Mouse (Mus musculus) G1E (cell line): ENCODE data around the gene Cldn15. TPM values are rescaled to one million over a fixed set of nuclear protein-coding genes. Genes with fewer than 3 reads are reported as not detected.
A peak's percentile ranks its signal among the peaks of the same experiment; 100 is the strongest.

Source experiments
- ATAC-seq: 2 replicates; pipeline ENCODE4 v1.8.0; 2016; ENCODE audit warnings: mild to moderate bottlenecking; ENCODE audit not compliant: insufficient number of reproducible peaks, poor library complexity, low FRiP score, severe bottlenecking; ENCODE audit errors: extremely low read depth
- DNase-seq: peaks from one replicate; pipeline ENCODE4 v3.0.0; 2012; ENCODE audit warnings: low spot score
- H3K27me3 ChIP-seq: 2 replicates; pipeline ENCODE4 v1.6.1; 2012; ENCODE audit warnings: mild to moderate bottlenecking, low read length, inconsistent platforms; ENCODE audit not compliant: insufficient read depth
- H3K36me3 ChIP-seq: replicated peaks from 2 replicates; pipeline ENCODE3; 2012; ENCODE audit warnings: mild to moderate bottlenecking, inconsistent platforms
- H3K4me1 ChIP-seq: 2 replicates; pipeline ENCODE4 v1.6.1; 2012; ENCODE audit warnings: low read depth, low read length, inconsistent platforms, mixed read lengths; ENCODE audit not compliant: insufficient read depth
- H3K4me3 ChIP-seq: 2 replicates; pipeline ENCODE4 v1.5.1; 2012; ENCODE audit warnings: low read depth, mild to moderate bottlenecking, inconsistent platforms, low read length, moderate library complexity, mixed read lengths
- H3K9me3 ChIP-seq: replicated peaks from 2 replicates; pipeline ENCODE4 v1.6.1; 2012; ENCODE audit warnings: inconsistent platforms
- CTCF ChIP-seq: IDR thresholded peaks from 2 replicates; pipeline ENCODE4 v1.5.1; 2012; ENCODE audit warnings: low read depth, low read length, inconsistent platforms, mixed read lengths
- GATA1 ChIP-seq: IDR thresholded peaks from 2 replicates; pipeline ENCODE4 v1.6.1; 2012; ENCODE audit warnings: borderline replicate concordance, low read length, inconsistent platforms, mixed read lengths
- GATA2 ChIP-seq: IDR thresholded peaks from 2 replicates; pipeline ENCODE4 v1.6.1; 2012; ENCODE audit warnings: low read depth, low read length, inconsistent platforms, borderline replicate concordance
- POLR2AphosphoS5 ChIP-seq: IDR thresholded peaks from 2 replicates; pipeline ENCODE4 v1.6.1; 2012; ENCODE audit warnings: low read depth, low read length, inconsistent platforms; ENCODE audit not compliant: insufficient replicate concordance
- TAL1 ChIP-seq: conservative IDR thresholded peaks from 2 replicates; pipeline ENCODE4 v1.6.1; 2012; ENCODE audit warnings: low read depth, low read length, inconsistent platforms, mixed read lengths
- polyA plus RNA-seq: library from polyadenylated mRNA; stranded (reverse); fragments of >175 nt; gene quantifications from 2 replicates; pipeline ENCODE4 v1.2.3, GENCODE M21; 2012
- total RNA-seq, 2 experiments: library from RNA; stranded (forward) in 1 of 2; stranded (reverse) in 1 of 2; fragments of 200-1000 nt in 1 of 2; fragments of >200 nt in 1 of 2; fragmentation: Nextera tagmentation in 1 of 2; gene quantifications; 2 replicates each; pipeline ENCODE4 v1.2.3; 2014 to 2017

The Cldn15 gene
- total and polyA plus RNA-seq, 3 experiments = 0.05 to 0.08 TPM; not detected in 1

DNA sequence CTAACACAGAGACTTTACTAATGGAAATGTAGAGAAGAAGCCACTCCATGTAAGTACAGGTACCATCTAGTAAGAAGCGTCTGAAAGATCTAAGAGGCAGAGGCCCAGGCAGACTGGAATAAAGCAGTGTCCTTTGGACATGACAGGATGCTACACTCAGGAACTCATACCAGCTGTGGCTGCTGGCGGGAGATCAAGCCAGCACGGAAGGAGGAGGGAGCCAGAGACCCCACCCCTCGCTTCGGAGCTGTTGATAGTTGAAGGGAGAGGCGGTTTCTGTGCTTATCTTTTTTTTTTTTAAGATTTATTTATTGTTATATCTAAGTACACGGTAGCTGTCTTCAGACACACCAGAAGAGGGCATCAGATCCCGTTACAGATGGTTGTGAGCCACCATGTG lies 40.9 kb downstream of the Cldn15 start:
- TF ChIP-seq GATA1 (no peak), TAL1 (no peak), GATA2 (no peak), CTCF (no peak), POLR2AphosphoS5 (no peak)
- peaks cover 38% of the 10 kb centered on the region for H3K27me3 ChIP-seq
- H3K4me1 ChIP-seq = no peaks in the 10 kb centered on the region
- no peak for DNase-seq
- no peaks in the 10 kb centered on the region for H3K36me3 ChIP-seq
- no peak for ATAC-seq
- H3K9me3 ChIP-seq = no peaks in the 10 kb centered on the region
- H3K4me3 ChIP-seq = no peak overlapping the region

DNA sequence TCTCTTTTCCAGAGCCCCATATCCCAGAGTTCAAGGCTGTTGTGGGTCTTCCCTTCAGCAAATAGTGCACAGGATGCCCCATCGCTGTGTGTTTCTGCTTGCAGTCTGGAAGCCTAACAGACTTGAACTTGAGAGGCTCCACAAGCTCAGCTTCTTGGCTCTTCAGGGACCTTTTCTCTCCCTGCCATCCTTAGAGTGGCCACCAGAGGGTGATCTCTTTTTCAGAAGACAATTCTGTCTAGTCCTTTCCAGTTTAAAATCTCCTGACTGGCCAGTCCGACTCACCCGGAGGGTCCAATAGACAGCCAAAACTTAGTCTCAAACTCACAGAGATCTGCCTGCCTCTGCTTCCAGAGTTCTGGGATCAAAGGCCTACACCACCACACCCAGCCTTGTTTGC lies 43.6 kb downstream of the Cldn15 start:
- Histone ChIP-seq H3K36me3 (no peaks in the 10 kb centered on the region), H3K9me3 (no peaks in the 10 kb centered on the region), H3K4me3 (no peak overlapping the region), H3K4me1 (no peaks in the 10 kb centered on the region), H3K27me3 (peaks cover 33% of the 10 kb centered on the region)
- DNase-seq (no peak), ATAC-seq (no peak)
- TF ChIP-seq POLR2AphosphoS5 = no peak
- peak; percentile 18; the same call in 1 of the 2 replicates for TF ChIP-seq CTCF
- no peak for TF ChIP-seq TAL1

DNA sequence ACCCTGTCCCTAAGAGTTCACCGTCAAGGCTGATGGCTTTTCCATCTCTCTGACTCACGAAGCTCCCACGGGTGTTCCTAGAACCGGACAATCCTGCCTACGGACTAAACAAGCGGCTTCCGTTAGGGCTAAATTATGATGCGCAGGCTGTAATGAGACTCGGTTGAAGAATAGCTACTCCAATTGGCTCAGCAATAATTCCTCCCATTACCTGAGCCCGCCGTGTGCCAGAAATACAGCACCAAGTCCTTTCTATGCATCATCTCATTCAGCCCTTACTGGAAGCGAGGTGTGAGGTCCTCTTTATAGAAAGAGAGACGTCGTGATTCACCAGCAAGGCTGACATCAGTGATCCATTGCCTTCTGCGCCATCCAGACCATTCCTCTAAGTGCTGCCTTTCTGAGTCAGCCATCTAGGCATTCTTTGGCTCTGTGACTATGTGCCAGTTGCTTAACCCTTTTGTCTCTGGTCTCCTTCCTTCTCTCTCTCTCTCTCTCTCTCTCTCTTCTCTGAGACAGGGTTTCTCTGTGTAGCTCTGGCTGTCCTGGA lies 46.1 kb downstream of the Cldn15 start:
- no peak for ATAC-seq
- no peak for TF ChIP-seq POLR2AphosphoS5
- TF ChIP-seq CTCF = no peak
- no peak for TF ChIP-seq TAL1
- no peak for TF ChIP-seq GATA2
- TF ChIP-seq GATA1 = no peak
- Histone ChIP-seq H3K27me3 (peaks cover 17% of the 10 kb centered on the region), H3K4me3 (no peak overlapping the region), H3K36me3 (no peaks in the 10 kb centered on the region), H3K4me1 (no peaks in the 10 kb centered on the region), H3K9me3 (no peaks in the 10 kb centered on the region)
- no peak for DNase-seq

DNA sequence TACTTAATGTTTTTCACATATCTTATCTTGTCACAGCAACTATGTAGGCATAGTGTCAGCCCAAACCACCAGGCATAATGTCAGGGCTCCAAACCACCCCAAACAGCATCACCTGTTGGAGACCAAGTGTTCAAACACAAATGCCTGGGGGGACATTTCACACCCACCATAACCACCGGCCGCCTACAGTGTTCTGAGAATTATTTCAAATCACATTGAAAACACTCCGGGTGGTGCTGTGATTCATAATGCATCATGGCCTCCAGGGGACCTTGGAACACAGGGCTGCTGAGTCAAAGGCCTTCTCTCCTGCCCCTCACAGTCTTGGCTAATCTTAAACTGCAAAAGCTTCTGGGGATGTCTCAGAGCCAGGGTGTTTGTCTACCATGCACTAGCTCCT lies 49.5 kb downstream of the Cldn15 start:
- Histone ChIP-seq H3K9me3 (no peaks in the 10 kb centered on the region), H3K4me1 (no peaks in the 10 kb centered on the region), H3K4me3 (no peak overlapping the region), H3K27me3 (peaks cover 10% of the 10 kb centered on the region; the same call in 1 of the 2 replicates), H3K36me3 (no peaks in the 10 kb centered on the region)
- ATAC-seq (no peak), DNase-seq (no peak)
- TF ChIP-seq GATA2 (no peak), POLR2AphosphoS5 (no peak), TAL1 (no peak), GATA1 (no peak), CTCF (no peak)

DNA sequence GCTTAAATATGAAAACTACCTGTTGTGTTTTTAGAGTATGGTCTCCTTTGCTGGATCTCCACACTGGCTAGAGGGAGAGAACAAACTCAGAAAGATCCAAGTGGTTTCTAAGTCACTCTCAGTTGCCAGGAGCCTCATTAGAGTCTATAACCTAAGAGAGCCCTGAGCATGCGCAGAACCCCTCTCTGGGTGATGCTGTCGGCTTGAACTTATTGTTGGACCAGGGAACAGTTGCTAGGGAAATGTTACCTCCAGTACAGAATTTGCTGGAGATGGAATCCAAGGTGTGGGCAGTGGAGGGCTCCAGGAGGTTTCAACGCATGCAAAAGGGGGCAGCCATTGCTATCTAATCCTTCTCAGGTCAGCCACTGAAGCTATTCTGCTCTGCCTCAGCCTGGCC lies 57.9 kb downstream of the Cldn15 start:
- ATAC-seq (no peak), DNase-seq (no peak)
- Histone ChIP-seq H3K36me3 (no peaks in the 10 kb centered on the region), H3K27me3 (peaks cover 60% of the 10 kb centered on the region), H3K9me3 (no peaks in the 10 kb centered on the region), H3K4me1 (peaks cover 22% of the 10 kb centered on the region), H3K4me3 (no peak overlapping the region)
- TF ChIP-seq GATA2 = no peak
- TF ChIP-seq GATA1 = no peak
- no peak for TF ChIP-seq TAL1
- no peak for TF ChIP-seq CTCF
- no peak for TF ChIP-seq POLR2AphosphoS5

DNA sequence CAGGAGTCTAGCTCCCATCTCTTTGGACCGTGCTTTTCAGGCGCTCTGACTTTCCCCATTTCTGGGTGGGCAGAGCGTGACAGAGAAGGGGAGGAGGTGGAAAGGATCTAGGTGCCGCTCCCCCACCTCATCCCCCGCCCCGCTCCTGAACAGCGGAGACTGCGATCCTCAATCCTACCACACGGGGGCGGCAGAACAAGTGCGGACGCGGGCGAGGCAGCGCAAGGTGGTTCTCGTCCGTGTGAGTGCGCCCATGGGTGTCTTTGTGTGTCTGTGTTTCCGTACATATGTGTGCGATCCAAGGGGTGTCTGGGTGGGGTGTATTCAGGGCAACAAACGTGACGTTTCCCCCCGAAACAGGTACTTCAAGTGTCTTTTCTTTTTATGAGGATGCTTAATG lies 58.7 kb downstream of the Cldn15 start:
- Histone ChIP-seq H3K36me3 (no peaks in the 10 kb centered on the region), H3K4me1 (peaks cover 30% of the 10 kb centered on the region), H3K4me3 (no peak overlapping the region; the same call in 1 of the 2 replicates), H3K9me3 (0 out of 2 replicates have a peak, but pooled peaks cover 3% of the 10 kb centered on the region), H3K27me3 (peaks cover 67% of the 10 kb centered on the region)
- TF ChIP-seq TAL1 = no peak
- TF ChIP-seq CTCF = peak; percentile 93
- peak; percentile 72 for DNase-seq
- peak; percentile 54; the same call in 1 of the 2 replicates for ATAC-seq

Other genes starting within 250 kb of the Cldn15 start
- not detected in 2 replicates for gene Col26a1, start 83.4 kb upstream of the Cldn15 start, total RNA-seq (2014; fragmentation: Nextera tagmentation)
- 0.23 and 0.38 TPM in 2 replicates for gene Col26a1, start 83.4 kb upstream of the Cldn15 start, total RNA-seq (2017)
- not detected in 2 replicates for gene Col26a1, start 83.4 kb upstream of the Cldn15 start, polyA plus RNA-seq
- gene Ift22, start 58.5 kb upstream of the Cldn15 start, total RNA-seq (2014; fragmentation: Nextera tagmentation) = 10.5 and 16.6 TPM in 2 replicates
- 5.6 and 6.1 TPM in 2 replicates for gene Ift22, start 58.5 kb upstream of the Cldn15 start, total RNA-seq (2017)
- 3.9 and 6.5 TPM in 2 replicates for gene Ift22, start 58.5 kb upstream of the Cldn15 start, polyA plus RNA-seq
- 143 and 157 TPM in 2 replicates for gene Fis1, start 13.3 kb upstream of the Cldn15 start, total RNA-seq (2014; fragmentation: Nextera tagmentation)
- gene Fis1, start 13.3 kb upstream of the Cldn15 start, total RNA-seq (2017) = 152 and 170 TPM in 2 replicates
- gene Fis1, start 13.3 kb upstream of the Cldn15 start, polyA plus RNA-seq = 439 and 593 TPM in 2 replicates
- gene Plod3, start 20.4 kb downstream of the Cldn15 start, total RNA-seq (2014; fragmentation: Nextera tagmentation) = 21.4 and 39.8 TPM in 2 replicates
- 19.7 and 20.7 TPM in 2 replicates for gene Plod3, start 20.4 kb downstream of the Cldn15 start, total RNA-seq (2017)
- 33.1 and 33.9 TPM in 2 replicates for gene Plod3, start 20.4 kb downstream of the Cldn15 start, polyA plus RNA-seq
- gene Znhit1, start 21.4 kb downstream of the Cldn15 start, total RNA-seq (2014; fragmentation: Nextera tagmentation) = 88.7 and 113 TPM in 2 replicates
- gene Znhit1, start 21.4 kb downstream of the Cldn15 start, total RNA-seq (2017) = 35.5 and 43.4 TPM in 2 replicates
- 247 and 287 TPM in 2 replicates for gene Znhit1, start 21.4 kb downstream of the Cldn15 start, polyA plus RNA-seq
- gene Vgf, start 59.8 kb downstream of the Cldn15 start, total RNA-seq (2014; fragmentation: Nextera tagmentation) = not detected in 2 replicates
- 0.06 and 0.11 TPM in 2 replicates for gene Vgf, start 59.8 kb downstream of the Cldn15 start, total RNA-seq (2017)
- gene Vgf, start 59.8 kb downstream of the Cldn15 start, polyA plus RNA-seq = 0.56 and 0.59 TPM in 2 replicates
- gene Ap1s1, start 79.5 kb downstream of the Cldn15 start, total RNA-seq (2014; fragmentation: Nextera tagmentation) = 36.8 and 37.5 TPM in 2 replicates
- gene Ap1s1, start 79.5 kb downstream of the Cldn15 start, total RNA-seq (2017) = 104 and 115 TPM in 2 replicates
- 136 and 173 TPM in 2 replicates for gene Ap1s1, start 79.5 kb downstream of the Cldn15 start, polyA plus RNA-seq
- gene Serpine1, start 105.7 kb downstream of the Cldn15 start, total RNA-seq (2014; fragmentation: Nextera tagmentation) = 76.9 and 92.3 TPM in 2 replicates
- gene Serpine1, start 105.7 kb downstream of the Cldn15 start, total RNA-seq (2017) = 18.6 and 20.4 TPM in 2 replicates
- gene Serpine1, start 105.7 kb downstream of the Cldn15 start, polyA plus RNA-seq = 1.1 and 1.9 TPM in 2 replicates
- gene Trim56, start 149.6 kb downstream of the Cldn15 start, total RNA-seq (2014; fragmentation: Nextera tagmentation) = 29.7 and 55.3 TPM in 2 replicates
- gene Trim56, start 149.6 kb downstream of the Cldn15 start, total RNA-seq (2017) = 25.8 and 34.1 TPM in 2 replicates
- 16.7 and 19.2 TPM in 2 replicates for gene Trim56, start 149.6 kb downstream of the Cldn15 start, polyA plus RNA-seq
- gene Muc3, start 182.7 kb downstream of the Cldn15 start, total RNA-seq (2014; fragmentation: Nextera tagmentation) = not detected in 2 replicates
- gene Muc3, start 182.7 kb downstream of the Cldn15 start, total RNA-seq (2017) = 0.12 TPM in 1 of 2 replicates, not detected in the other
- not detected in 2 replicates for gene Muc3, start 182.7 kb downstream of the Cldn15 start, polyA plus RNA-seq
- gene Muc3a, start 245.8 kb downstream of the Cldn15 start, total RNA-seq (2014; fragmentation: Nextera tagmentation) = 0.98 TPM in 1 of 2 replicates, not detected in the other
- 0.17 TPM in 1 of 2 replicates, not detected in the other for gene Muc3a, start 245.8 kb downstream of the Cldn15 start, total RNA-seq (2017)
- not detected in 2 replicates for gene Muc3a, start 245.8 kb downstream of the Cldn15 start, polyA plus RNA-seq